Mouse (Mus musculus) retina, postnatal 7 days (tissue): Measurements from ENCODE around the gene 1700029H14Rik.

Source experiments
- DNase-seq: peaks from one replicate; pipeline ENCODE4 v3.0.0-alpha.2; 2012; ENCODE audit warnings: low read depth, low spot score

1700029H14Rik gene

DNA sequence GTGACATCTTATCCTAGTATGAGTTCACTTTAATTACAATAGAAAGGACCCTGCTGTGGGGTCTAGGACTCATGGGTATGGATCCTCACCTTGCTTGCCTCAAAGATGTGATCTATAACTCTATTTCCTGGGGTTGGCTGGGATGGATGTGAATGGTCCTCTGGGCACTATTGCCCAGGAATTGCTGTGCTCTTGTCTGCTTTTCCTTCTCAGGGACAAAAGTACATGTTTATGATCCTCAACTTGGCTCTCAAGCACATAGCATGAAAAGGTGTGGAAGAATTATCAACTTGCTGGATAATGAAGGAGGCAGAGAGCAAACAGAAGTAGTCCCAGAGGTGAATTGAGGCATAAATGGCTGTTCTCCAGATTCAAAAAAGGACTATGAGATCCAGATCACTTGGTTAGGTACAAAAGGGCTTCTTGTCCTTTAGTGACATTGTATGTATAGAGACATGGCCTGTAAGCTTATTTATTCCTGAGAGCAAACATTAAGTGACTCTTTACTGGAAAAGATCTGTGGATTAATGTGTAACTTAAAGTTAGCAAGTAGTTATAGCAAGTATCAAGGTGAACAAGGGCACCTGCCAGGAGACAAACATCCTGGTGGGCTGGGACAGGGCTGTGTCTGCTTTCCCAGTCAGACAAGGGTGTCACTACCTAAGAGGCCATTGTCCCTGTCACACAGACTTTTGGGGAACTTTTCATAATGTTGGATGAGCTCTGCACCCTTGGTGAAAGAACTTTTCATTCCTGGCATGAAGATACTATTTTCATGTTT, 57.2 kb downstream of the 1700029H14Rik start:
- DNase-seq = no peak

DNA sequence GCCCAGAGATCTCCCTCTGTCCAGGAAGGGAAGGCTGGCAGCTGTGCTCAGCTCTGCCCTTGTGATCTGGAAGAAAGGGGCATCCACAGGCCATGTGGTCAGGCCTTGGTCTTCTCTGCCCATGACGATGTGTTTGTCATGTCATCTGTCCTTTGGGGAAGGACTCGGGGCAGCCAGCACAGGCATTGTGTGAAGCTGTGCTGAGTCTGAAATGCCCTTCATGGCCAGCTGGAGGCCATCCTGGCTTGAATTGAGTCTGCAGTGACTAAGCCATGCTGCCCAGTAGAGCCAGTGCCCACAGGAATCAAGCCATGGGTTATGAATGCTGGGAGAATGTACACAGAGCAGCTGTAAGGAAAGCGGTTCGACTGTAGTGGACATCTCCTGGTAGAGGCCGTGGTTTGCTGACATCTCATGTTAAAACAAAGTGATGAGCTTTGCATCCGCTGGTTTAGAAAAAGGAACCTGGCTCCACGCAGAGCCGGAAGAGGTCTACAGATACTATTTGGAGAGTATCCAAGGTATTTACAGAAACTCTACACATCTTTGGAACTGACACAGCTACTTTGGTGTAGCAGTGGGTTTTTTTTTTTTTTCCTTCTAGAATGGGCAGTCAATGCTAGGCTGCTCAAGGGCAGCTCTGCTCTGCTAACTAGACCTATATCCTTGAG, 58.2 kb downstream of the 1700029H14Rik start:
- no peak for DNase-seq

DNA sequence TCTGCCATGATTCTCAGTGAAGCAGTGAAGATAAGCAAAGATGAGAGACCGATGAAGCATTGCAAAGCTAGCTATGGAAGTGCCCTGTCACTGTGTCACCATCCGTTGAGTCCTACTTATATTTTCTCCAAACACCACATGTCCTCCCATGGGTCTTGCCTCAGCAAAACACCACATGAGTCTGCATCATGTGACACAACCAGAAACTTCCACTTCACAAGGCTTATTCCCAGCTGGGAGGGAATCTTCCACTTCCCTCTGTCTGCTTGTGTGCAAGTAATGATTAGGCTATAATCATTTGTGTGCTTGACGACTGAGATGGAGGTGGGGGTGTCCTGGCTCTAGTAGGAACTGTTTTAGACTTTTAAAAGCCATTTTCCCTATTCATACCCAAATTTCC, 61.0 kb downstream of the 1700029H14Rik start:
- no peak for DNase-seq
